Mouse (Mus musculus): ENCODE measurements around the gene Gm8024.
"Not testable (repeated sequence)": the region's sequence is repeated elsewhere in the genome, so short reads cannot be mapped to it uniquely, and the experiment has no call there.

Gm8024 gene

GRCm38 (mm10) chr14:42524182-42524581 is at the start of gene Gm8024:
TSS of gene Gm8024 (minus strand) at chr14:42524282.
- not testable (repeated sequence) for DNase-seq

GRCm38 (mm10) chr14:42543170-42543701 is 19.2 kb upstream of the Gm8024 start:
- DNase-seq, result peak; percentile 15

- DNase-seq, result not testable (repeated sequence)
Observed at GRCm38 (mm10) chr14:42542316-42543169, 18.5 kb upstream of the Gm8024 start.

GRCm38 (mm10) chr14:42502249-42502648 is 21.8 kb downstream of the Gm8024 start, which contains the start of gene Gm8020:
TSS of gene Gm8020 (minus strand) at chr14:42502349.
- not testable (repeated sequence) for DNase-seq
